In the genomic region with DNA sequence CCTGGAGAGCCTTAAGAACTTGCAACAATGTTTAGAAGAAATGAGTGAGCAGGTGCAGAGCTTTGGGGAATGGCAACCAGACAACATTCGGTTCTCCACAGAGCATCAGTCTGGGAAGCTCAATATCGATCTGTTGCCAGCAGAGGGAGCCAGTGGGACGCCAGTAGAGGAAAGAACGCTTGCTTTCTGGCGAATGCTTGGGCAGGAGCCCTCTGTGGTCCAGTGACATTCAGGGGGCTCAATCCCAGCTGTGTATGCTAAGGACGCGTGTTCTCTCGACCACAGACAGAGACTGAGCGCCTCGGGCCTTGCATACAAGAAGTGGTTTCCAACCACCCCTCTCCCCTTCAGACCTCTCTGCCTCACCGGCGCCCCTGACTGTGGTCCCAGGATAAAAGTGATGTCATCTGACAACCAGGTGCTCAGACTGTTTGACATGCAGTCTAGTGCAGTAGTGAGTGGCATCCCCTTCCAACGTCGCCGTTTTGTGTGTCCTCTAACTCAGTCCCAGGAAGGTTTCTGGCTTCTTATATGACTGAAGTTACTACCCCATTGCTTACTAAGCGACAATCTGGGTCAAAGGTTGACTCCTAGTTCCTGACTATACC, we compare ENCODE assay signal across 7 mouse cellular contexts. TPM values are rescaled to one million over a fixed set of nuclear protein-coding genes. Genes with fewer than 3 reads are reported as not detected.
A peak's percentile ranks its signal among the peaks of the same experiment; 100 is the strongest.
DNase-seq lines count a peak whose midpoint lies in the region; ATAC-seq and TF ChIP-seq lines count a peak whose summit lies in the region.

No protein-coding gene starts in this region.

- intact Hi-C loops in left cerebral cortex, adult 2 months (cut with DNase I): loop anchor here (1.0 to 2.0 kb wide), 2 partner anchors 82 to 152 kb away; no protein-coding TSS in a partner anchor

- H3K4me2 ChIP-seq in midbrain, embryonic 13.5 days (replicated peaks): peak overlapping the region; percentile 41

- H3K4me1 ChIP-seq in cortical plate, adult 2 months (ENCODE audit: control insufficient read depth, insufficient read depth, low read length): no peaks in the 10 kb centered on the region
- H3K4me1 ChIP-seq in midbrain, embryonic 13.5 days (replicated peaks): peaks cover 8% of the 10 kb centered on the region; the same call in 1 of the 2 replicates
- H3K4me1 ChIP-seq in small intestine, adult 2 months (ENCODE audit: control insufficient read depth, insufficient read depth, insufficient read length, low read length): peaks cover 3% of the 10 kb centered on the region; the same call in 1 of the 2 replicates

- TF ChIP-seq CTCF in cortical plate, adult 2 months (IDR thresholded peaks at IDR 0.05; ENCODE audit: extremely low read depth, insufficient read depth, low read length): peak; percentile 92
- peak; percentile 96 for TF ChIP-seq CTCF in left cerebral cortex, adult 2 months (IDR thresholded peaks at IDR 0.05)
- TF ChIP-seq CTCF in small intestine, adult 2 months (IDR thresholded peaks at IDR 0.05; ENCODE audit: extremely low read depth, insufficient read length, insufficient replicate concordance, low read depth, low read length): peak; percentile 89

- H3K4me3 ChIP-seq in cortical plate, adult 2 months (ENCODE audit: insufficient read depth, low read length): no peak overlapping the region
- 0 out of 2 replicates have a peak overlapping the region, but pooled peaks have one; percentile 9 for H3K4me3 ChIP-seq in left cerebral cortex, adult 2 months
- H3K4me3 ChIP-seq in midbrain, embryonic 13.5 days (replicated peaks): no peak overlapping the region
- H3K4me3 ChIP-seq in small intestine, adult 2 months (ENCODE audit: low read depth, low read length): no peak overlapping the region

- 17% methylated on average over 16 of the region's 16 CpGs for WGBS in midbrain, embryonic 13.5 days
- WGBS in small intestine, adult 2 months: 10% methylated on average over 16 of the region's 16 CpGs

- H3K9me3 ChIP-seq in midbrain, embryonic 13.5 days: no peaks in the 10 kb centered on the region

- peak; percentile 80 for ATAC-seq in midbrain, embryonic 13.5 days

- no peak overlapping the region for H3K27ac ChIP-seq in cortical plate, adult 2 months (ENCODE audit: insufficient read depth, low read length)
- no peak overlapping the region for H3K27ac ChIP-seq in left cerebral cortex, adult 2 months
- H3K27ac ChIP-seq in midbrain, embryonic 13.5 days: no peak overlapping the region
- no peak overlapping the region for H3K27ac ChIP-seq in small intestine, adult 2 months (ENCODE audit: insufficient read depth, low read depth, low read length)

- no peak overlapping the region for H3K9ac ChIP-seq in midbrain, embryonic 13.5 days (replicated peaks)

- no peaks in the 10 kb centered on the region for H3K36me3 ChIP-seq in midbrain, embryonic 13.5 days
- H3K36me3 ChIP-seq in small intestine, adult 2 months (ENCODE audit: control insufficient read depth, insufficient read depth, low read length): no peaks in the 10 kb centered on the region

- peaks cover 11% of the 10 kb centered on the region for H3K27me3 ChIP-seq in midbrain, embryonic 13.5 days
- H3K27me3 ChIP-seq in small intestine, adult 2 months (ENCODE audit: control insufficient read depth, insufficient read depth, low read length): no peaks in the 10 kb centered on the region

- DNase-seq in adrenal gland, adult 2 months: peak; percentile 70
- peak; percentile 82 for DNase-seq in gastrocnemius, postnatal 10 days
- DNase-seq in hindlimb bud, embryonic 11.5 days (ENCODE audit: extremely low spot score, low read depth, low spot score): peak; percentile 20
- DNase-seq in left cerebral cortex, adult 2 months (ENCODE audit: extremely low spot score in 1 of 2, low spot score in 2 of 2): peak; percentile 77 to 86

- TF ChIP-seq POLR2A in cortical plate, adult 2 months (IDR thresholded peaks at IDR 0.05; ENCODE audit: extremely low read depth, insufficient read depth, low read length): no peak
- no peak for TF ChIP-seq POLR2A in small intestine, adult 2 months (IDR thresholded peaks at IDR 0.05; ENCODE audit: low read depth, low read length)

RNA-seq across cellular contexts. Expression of a gene that starts 16.9 kb away (rescaled TPM):
- total RNA-seq in adrenal gland, adult 2 months (2021): not detected
- not detected in 2 replicates for polyA plus RNA-seq in adrenal gland, adult 2 months (2012; rRNA removed)
- not detected in 2 replicates for polyA plus RNA-seq in cortical plate, adult 2 months (2012; rRNA removed)
- not detected for total RNA-seq in gastrocnemius, postnatal 10 days (2021)
- total RNA-seq in left cerebral cortex, adult 2 months (2021): not detected
- not detected in 2 replicates for polyA plus RNA-seq in midbrain, embryonic 13.5 days (2015; fragmentation: Nextera tagmentation; extraction: Ambion mirVana)
- not detected in 2 replicates for polyA plus RNA-seq in small intestine, adult 2 months (2012; rRNA removed)

RNA-seq across cellular contexts. Expression of a gene that starts 17.2 kb away (rescaled TPM):
- total RNA-seq in adrenal gland, adult 2 months (2021): not detected
- not detected in 2 replicates for polyA plus RNA-seq in adrenal gland, adult 2 months (2012; rRNA removed)
- not detected in 2 replicates for polyA plus RNA-seq in cortical plate, adult 2 months (2012; rRNA removed)
- total RNA-seq in gastrocnemius, postnatal 10 days (2021): not detected
- total RNA-seq in left cerebral cortex, adult 2 months (2021): not detected
- not detected in 2 replicates for polyA plus RNA-seq in midbrain, embryonic 13.5 days (2015; fragmentation: Nextera tagmentation; extraction: Ambion mirVana)
- polyA plus RNA-seq in small intestine, adult 2 months (2012; rRNA removed): not detected in 2 replicates

RNA-seq across cellular contexts. Expression of a gene that starts 32.5 kb away (rescaled TPM):
- under 1 TPM; 0.20 to 0.62 TPM for total RNA-seq in adrenal gland, adult 2 months (2021)
- polyA plus RNA-seq in adrenal gland, adult 2 months (2012; rRNA removed): 7.3 and 7.4 TPM in 2 replicates
- polyA plus RNA-seq in cortical plate, adult 2 months (2012; rRNA removed): 1.8 and 1.9 TPM in 2 replicates
- total RNA-seq in gastrocnemius, postnatal 10 days (2021): under 1 TPM; 0.14 to 0.19 TPM
- total RNA-seq in left cerebral cortex, adult 2 months (2021): 1 to 10 TPM in 1 of 2 experiments, under 1 TPM in 1; 0.87 to 1.5 TPM
- 0.06 and 0.11 TPM in 2 replicates for polyA plus RNA-seq in midbrain, embryonic 13.5 days (2015; fragmentation: Nextera tagmentation; extraction: Ambion mirVana)
- polyA plus RNA-seq in small intestine, adult 2 months (2012; rRNA removed): 0.08 and 0.39 TPM in 2 replicates

RNA-seq across cellular contexts. Expression of a gene that starts 42.0 kb away (rescaled TPM):
- total RNA-seq in adrenal gland, adult 2 months (2021): not detected
- polyA plus RNA-seq in adrenal gland, adult 2 months (2012; rRNA removed): not detected in 2 replicates
- polyA plus RNA-seq in cortical plate, adult 2 months (2012; rRNA removed): 0.09 and 0.10 TPM in 2 replicates
- not detected for total RNA-seq in gastrocnemius, postnatal 10 days (2021)
- not detected for total RNA-seq in left cerebral cortex, adult 2 months (2021)
- not detected in 2 replicates for polyA plus RNA-seq in midbrain, embryonic 13.5 days (2015; fragmentation: Nextera tagmentation; extraction: Ambion mirVana)
- not detected in 2 replicates for polyA plus RNA-seq in small intestine, adult 2 months (2012; rRNA removed)

RNA-seq across cellular contexts. Expression of a gene that starts 51.4 kb away (rescaled TPM):
- not detected for total RNA-seq in adrenal gland, adult 2 months (2021)
- polyA plus RNA-seq in adrenal gland, adult 2 months (2012; rRNA removed): not detected in 2 replicates
- polyA plus RNA-seq in cortical plate, adult 2 months (2012; rRNA removed): 1.1 and 1.2 TPM in 2 replicates
- total RNA-seq in gastrocnemius, postnatal 10 days (2021): not detected
- total RNA-seq in left cerebral cortex, adult 2 months (2021): 1 to 10 TPM; 1.3 TPM
- 0.73 and 1.1 TPM in 2 replicates for polyA plus RNA-seq in midbrain, embryonic 13.5 days (2015; fragmentation: Nextera tagmentation; extraction: Ambion mirVana)
- 0.15 and 0.37 TPM in 2 replicates for polyA plus RNA-seq in small intestine, adult 2 months (2012; rRNA removed)

Comparison
In these comparisons a context has a peak if more than half of its experiments do, and no peak if none do; other contexts are left out.
1. DNase-seq: peak in every context shown above with its lines; median percentile 82 in gastrocnemius, postnatal 10 days; 82 in left cerebral cortex, adult 2 months; 70 in adrenal gland, adult 2 months; 20 in hindlimb bud, embryonic 11.5 days.